Mouse (Mus musculus): ENCODE measurements around the gene Ddx43. TPM values are rescaled to one million over a fixed set of nuclear protein-coding genes. Genes with fewer than 3 reads are reported as not detected.

Ddx43 gene
- total RNA-seq, 2 experiments from 2014 or later: not detected

GRCm38 (mm10) chr9:78372827-78373504 lies 22.6 kb upstream of the Ddx43 start:
- DNase-seq (ENCODE audit: low spot score): no peak

GRCm38 (mm10) chr9:78374397-78374796 lies 21.2 kb upstream of the Ddx43 start:
- DNase-seq (ENCODE audit: low spot score): no peak

GRCm38 (mm10) chr9:78374885-78375389 lies 20.6 kb upstream of the Ddx43 start:
- no peak for DNase-seq (ENCODE audit: low spot score)

GRCm38 (mm10) chr9:78375486-78375885 lies 20.1 kb upstream of the Ddx43 start:
- DNase-seq (ENCODE audit: low spot score): no peak

GRCm38 (mm10) chr9:78377546-78377945 lies 18.0 kb upstream of the Ddx43 start:
- DNase-seq (ENCODE audit: low spot score): no peak

- no peak for DNase-seq (ENCODE audit: low spot score)
Measured at GRCm38 (mm10) chr9:78378113-78378785, 17.3 kb upstream of the Ddx43 start, which contains the start of gene Ooep. TSS of gene Ooep (minus strand) at chr9:78378725.

- no peak for DNase-seq (ENCODE audit: low spot score)
Measured at GRCm38 (mm10) chr9:78385893-78386292, 9.7 kb upstream of the Ddx43 start.

- no peak for DNase-seq (ENCODE audit: low spot score)
Measured at GRCm38 (mm10) chr9:78386947-78387346, 8.6 kb upstream of the Ddx43 start.

- no peak for DNase-seq (ENCODE audit: low spot score)
Measured at GRCm38 (mm10) chr9:78389981-78390380, 5.6 kb upstream of the Ddx43 start.

GRCm38 (mm10) chr9:78393741-78394140 lies 1.8 kb upstream of the Ddx43 start:
- DNase-seq (ENCODE audit: low spot score): no peak

- DNase-seq (ENCODE audit: low spot score): no peak
Measured at GRCm38 (mm10) chr9:78394602-78395001, 975 bp upstream of the Ddx43 start.

- DNase-seq (ENCODE audit: low spot score): no peak
Measured at GRCm38 (mm10) chr9:78395244-78395629, 340 bp upstream of the Ddx43 start.

GRCm38 (mm10) chr9:78396517-78396916 lies 940 bp downstream of the Ddx43 start:
- DNase-seq (ENCODE audit: low spot score): no peak

GRCm38 (mm10) chr9:78400570-78400969 lies 5.0 kb downstream of the Ddx43 start:
- no peak for DNase-seq (ENCODE audit: low spot score)

- DNase-seq (ENCODE audit: low spot score): no peak
Measured at GRCm38 (mm10) chr9:78401596-78401995, 6.0 kb downstream of the Ddx43 start.

- no peak for DNase-seq (ENCODE audit: low spot score)
Measured at GRCm38 (mm10) chr9:78427362-78427781, 31.8 kb downstream of the Ddx43 start.

- DNase-seq (ENCODE audit: low spot score): no peak
Measured at GRCm38 (mm10) chr9:78428185-78428584, 32.6 kb downstream of the Ddx43 start.

GRCm38 (mm10) chr9:78428870-78429432 lies 33.4 kb downstream of the Ddx43 start:
- no peak for DNase-seq (ENCODE audit: low spot score)

GRCm38 (mm10) chr9:78429551-78429950 lies 34.0 kb downstream of the Ddx43 start:
- no peak for DNase-seq (ENCODE audit: low spot score)

- DNase-seq (ENCODE audit: low spot score): no peak
Measured at GRCm38 (mm10) chr9:78430486-78430885, 34.9 kb downstream of the Ddx43 start.

- no peak for DNase-seq (ENCODE audit: low spot score)
Measured at GRCm38 (mm10) chr9:78432471-78432870, 36.9 kb downstream of the Ddx43 start.

- no peak for DNase-seq (ENCODE audit: low spot score)
Measured at GRCm38 (mm10) chr9:78439426-78439825, 43.8 kb downstream of the Ddx43 start.

GRCm38 (mm10) chr9:78442237-78442578 lies 46.6 kb downstream of the Ddx43 start:
- DNase-seq (ENCODE audit: low spot score): no peak

Data from gastrocnemius, adult 18-20 months (tissue).